Mouse (Mus musculus) forebrain, postnatal 0 days (tissue): Measurements from ENCODE around the gene Kcna5. TPM values are rescaled to one million over a fixed set of nuclear protein-coding genes. Genes with fewer than 3 reads are reported as not detected.
A peak's percentile ranks its signal among the peaks of the same experiment; 100 is the strongest.

Source experiments
- ATAC-seq: fragments of 200-750 bp; cut with Nextera tagmentation; 2 replicates; pipeline ENCODE4 v1.8.0; 2017; ENCODE audit warnings: mild to moderate bottlenecking, moderate library complexity
- DNase-seq: peaks from one replicate; pipeline ENCODE4 v3.0.0-alpha.2; 2015
- H3K27ac ChIP-seq: fragments of 300-500 bp; sonication (generic); 2 replicates; pipeline ENCODE4 v1.5.1; 2014; ENCODE audit warnings: low read depth, mild to moderate bottlenecking, antibody characterized with exemption, low read length, moderate library complexity, mixed read lengths
- H3K27me3 ChIP-seq: fragments of 300-500 bp; sonication (generic); 2 replicates; pipeline ENCODE4 v1.6.1; 2014; ENCODE audit warnings: mild to moderate bottlenecking, low read length, mixed read lengths; ENCODE audit not compliant: insufficient read depth
- H3K36me3 ChIP-seq: fragments of 300-500 bp; sonication (generic); 2 replicates; pipeline ENCODE4 v1.6.1; 2014; ENCODE audit warnings: mild to moderate bottlenecking, moderate library complexity; ENCODE audit not compliant: insufficient read depth
- H3K4me1 ChIP-seq: fragments of 300-500 bp; sonication (generic); 2 replicates; pipeline ENCODE4 v1.6.1; 2014; ENCODE audit warnings: antibody characterized with exemption; ENCODE audit not compliant: insufficient read depth
- H3K4me2 ChIP-seq: fragments of 300-500 bp; sonication (generic); 2 replicates; pipeline ENCODE4 v1.6.1; 2014; ENCODE audit warnings: low read depth, mild to moderate bottlenecking, moderate library complexity
- H3K4me3 ChIP-seq: fragments of 300-500 bp; sonication (generic); 2 replicates; pipeline ENCODE4 v1.5.1; 2014; ENCODE audit warnings: low read depth, low read length, mixed read lengths
- H3K9ac ChIP-seq: fragments of 300-500 bp; sonication (generic); 2 replicates; pipeline ENCODE4 v1.6.1; 2014; ENCODE audit warnings: mild to moderate bottlenecking
- H3K9me3 ChIP-seq: fragments of 300-500 bp; sonication (generic); 2 replicates; pipeline ENCODE4 v1.6.1; 2016; ENCODE audit warnings: low read length
- CTCF ChIP-seq: sonication (generic); IDR thresholded peaks from 2 replicates; pipeline ENCODE4 v1.5.1; 2016; ENCODE audit warnings: antibody characterized with exemption, control low read depth, low read depth
- WGBS: fragments of 180-500 bp; shearing (Covaris S2); extraction: QIAGEN DNeasy Blood & Tissue Kit; methylation state at CpG from one replicate; pipeline ENCODE4 v1.1.7; 2014; 5-methylcytosine and 5-hydroxymethylcytosine counted together
- polyA plus RNA-seq: library from polyadenylated mRNA; unstranded; fragments of >200 nt; fragmentation: Nextera tagmentation; extraction: Ambion mirVana; gene quantifications from 2 replicates; pipeline ENCODE4 v1.2.1, GENCODE M21; 2015
- total RNA-seq: library from RNA; depleted of rRNA; stranded (reverse); fragments of >200 nt; gene quantifications from 2 replicates; pipeline ENCODE4 v1.2.3, GENCODE M21; 2014

The Kcna5 gene
- total and polyA plus RNA-seq, 2 experiments from 2014 or later: 3.7 to 8.0 TPM

DNA sequence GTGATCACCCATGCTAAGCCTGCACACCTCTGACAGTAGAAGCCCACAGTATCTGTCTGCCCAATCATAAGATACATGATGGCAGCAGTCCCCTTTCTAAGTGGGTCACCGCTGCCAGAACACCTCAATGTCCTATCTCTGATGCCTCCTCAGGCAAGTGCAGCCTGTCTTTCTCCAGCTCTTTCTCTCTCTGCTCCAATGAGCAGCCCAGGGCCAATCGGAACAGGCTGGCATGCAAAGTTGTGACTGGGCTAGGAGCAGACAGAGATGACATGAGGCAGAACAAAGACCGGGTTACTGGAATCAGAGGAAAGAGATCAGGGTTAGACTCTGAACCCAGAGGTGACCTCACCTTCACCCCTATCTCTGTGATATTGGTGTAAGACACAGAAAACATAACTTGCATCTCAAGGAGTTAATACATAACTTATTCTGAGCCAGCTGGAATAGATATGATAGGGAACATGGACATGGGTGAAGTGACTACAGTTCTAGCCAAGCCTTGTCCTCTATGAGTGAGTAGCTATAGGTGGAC is 21.4 kb downstream of the Kcna5 start:
- Histone ChIP-seq H3K27me3 (no peaks in the 10 kb centered on the region), H3K27ac (no peak overlapping the region), H3K4me1 (no peaks in the 10 kb centered on the region; the same call in 1 of the 2 replicates), H3K4me2 (no peak overlapping the region), H3K9me3 (no peaks in the 10 kb centered on the region), H3K4me3 (no peak overlapping the region), H3K36me3 (no peaks in the 10 kb centered on the region), H3K9ac (no peak overlapping the region)
- ATAC-seq: no peak
- no peak for DNase-seq
- no peak for TF ChIP-seq CTCF
- WGBS: 88% methylated on average over 3 of the region's 3 CpGs

DNA sequence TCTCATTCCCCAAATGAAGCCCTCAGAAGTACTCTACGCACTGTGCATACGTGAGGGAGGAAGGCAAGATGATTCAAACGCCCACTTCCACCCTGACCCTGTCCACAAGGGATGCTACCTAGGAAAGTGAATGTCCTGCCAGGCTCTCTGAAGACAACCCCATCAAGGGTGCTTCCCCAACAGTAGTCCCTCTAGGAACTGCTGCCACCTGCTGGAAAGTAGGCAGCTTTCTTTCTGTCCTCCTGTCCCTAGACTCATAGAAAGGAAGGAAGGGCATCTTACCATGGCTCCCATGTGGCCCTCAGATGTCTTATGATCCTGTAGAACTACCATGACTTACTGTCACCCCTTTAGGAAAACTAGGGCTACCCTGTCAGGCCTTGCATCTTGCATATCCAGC is 22.1 kb downstream of the Kcna5 start:
- Histone ChIP-seq H3K9ac (no peak overlapping the region), H3K27ac (no peak overlapping the region), H3K4me2 (no peak overlapping the region), H3K36me3 (no peaks in the 10 kb centered on the region), H3K4me3 (no peak overlapping the region), H3K4me1 (no peaks in the 10 kb centered on the region; the same call in 1 of the 2 replicates), H3K9me3 (no peaks in the 10 kb centered on the region), H3K27me3 (no peaks in the 10 kb centered on the region)
- no peak for ATAC-seq
- WGBS: 93% methylated on average over 3 of the region's 3 CpGs
- DNase-seq: no peak
- peak; percentile 33 for TF ChIP-seq CTCF

DNA sequence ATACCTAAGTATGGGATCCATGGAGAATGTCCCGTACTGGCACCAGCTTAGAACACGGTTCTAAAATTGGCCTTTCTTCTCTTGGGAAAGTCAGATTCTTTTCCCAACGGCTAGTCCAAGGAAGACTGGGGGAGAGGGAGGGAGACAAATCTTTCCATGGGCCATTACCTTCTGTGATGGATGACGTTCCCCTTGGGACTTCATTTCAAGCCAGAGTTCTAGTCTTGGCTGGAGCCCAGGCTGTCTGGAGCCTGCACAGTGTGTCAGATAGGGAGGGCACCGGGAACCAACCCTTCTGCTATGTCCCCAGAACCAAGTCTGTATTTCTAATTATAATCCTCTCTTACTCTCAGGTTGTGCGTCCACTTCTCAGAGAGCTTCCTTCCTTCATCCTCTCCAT is 26.5 kb downstream of the Kcna5 start:
- no peaks in the 10 kb centered on the region for H3K4me1 ChIP-seq
- no peaks in the 10 kb centered on the region for H3K27me3 ChIP-seq
- H3K4me2 ChIP-seq: no peak overlapping the region
- H3K27ac ChIP-seq: no peak overlapping the region
- no peak overlapping the region for H3K9ac ChIP-seq
- ATAC-seq: no peak
- TF ChIP-seq CTCF: no peak
- no peak overlapping the region for H3K4me3 ChIP-seq
- no peak for DNase-seq
- H3K36me3 ChIP-seq: no peaks in the 10 kb centered on the region
- 87% methylated on average over 6 of the region's 6 CpGs for WGBS
- no peaks in the 10 kb centered on the region for H3K9me3 ChIP-seq

DNA sequence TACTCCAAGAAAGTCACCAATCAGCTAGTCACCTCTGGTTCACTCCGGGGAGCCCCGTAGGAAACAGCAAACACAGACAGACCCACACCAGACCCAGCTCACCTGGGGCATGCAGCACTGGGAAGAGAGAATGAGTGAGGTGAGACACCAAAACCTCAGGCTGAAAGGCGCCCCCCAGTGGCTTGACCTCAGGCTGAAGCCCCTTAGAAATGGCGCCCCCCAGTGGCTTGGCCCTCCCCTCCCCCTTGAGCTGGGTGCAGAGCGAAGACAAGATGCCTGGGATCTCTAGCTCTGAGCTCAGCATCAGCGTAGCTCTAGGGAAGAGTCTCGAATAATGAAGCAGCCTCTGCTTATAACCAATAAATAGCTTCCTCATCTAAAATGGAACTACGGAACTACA is 31.3 kb downstream of the Kcna5 start:
- H3K27ac ChIP-seq: no peak overlapping the region
- H3K4me3 ChIP-seq: no peak overlapping the region
- H3K36me3 ChIP-seq: no peaks in the 10 kb centered on the region
- WGBS: 78% methylated on average over 8 of the region's 8 CpGs
- no peak for DNase-seq
- H3K9me3 ChIP-seq: no peaks in the 10 kb centered on the region
- ATAC-seq: no peak
- no peaks in the 10 kb centered on the region for H3K4me1 ChIP-seq
- H3K27me3 ChIP-seq: no peaks in the 10 kb centered on the region
- H3K4me2 ChIP-seq: no peak overlapping the region
- no peak overlapping the region for H3K9ac ChIP-seq
- TF ChIP-seq CTCF: peak; percentile 35

DNA sequence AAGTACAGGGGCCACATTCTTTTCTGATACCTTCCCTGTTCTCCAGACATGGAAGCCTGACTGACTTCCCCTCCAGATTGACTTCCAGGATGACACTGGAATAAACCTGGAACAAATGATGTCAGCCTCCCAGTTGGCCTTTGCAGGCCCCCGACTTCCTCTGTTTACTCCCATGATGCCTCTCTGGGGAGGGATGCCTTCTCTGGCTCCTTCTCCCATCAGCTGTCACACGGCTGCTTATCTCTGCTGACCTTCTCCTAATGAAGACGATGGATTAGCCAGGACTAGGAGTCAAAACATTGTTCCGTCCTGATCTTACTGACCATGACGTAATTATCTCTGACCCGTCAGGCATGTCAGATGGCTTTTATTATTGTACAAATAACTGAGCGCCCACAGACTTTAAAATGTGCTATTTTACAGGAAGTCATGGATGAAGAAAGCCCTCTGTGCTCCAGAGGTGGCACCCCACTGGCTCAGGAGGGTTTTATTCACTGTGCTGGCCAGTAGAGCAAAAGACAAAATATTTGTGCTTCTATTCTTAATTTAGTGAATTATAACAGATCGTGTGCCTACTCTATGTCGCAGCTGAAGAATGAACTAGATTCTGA is 32.4 kb downstream of the Kcna5 start:
- Histone ChIP-seq H3K36me3 (no peaks in the 10 kb centered on the region), H3K4me3 (no peak overlapping the region), H3K27ac (no peak overlapping the region), H3K4me1 (no peaks in the 10 kb centered on the region), H3K9ac (no peak overlapping the region), H3K4me2 (no peak overlapping the region), H3K9me3 (no peaks in the 10 kb centered on the region), H3K27me3 (no peaks in the 10 kb centered on the region)
- WGBS: 33% methylated on average over 9 of the region's 9 CpGs
- TF ChIP-seq CTCF: no peak
- ATAC-seq (no peak), DNase-seq (no peak)

DNA sequence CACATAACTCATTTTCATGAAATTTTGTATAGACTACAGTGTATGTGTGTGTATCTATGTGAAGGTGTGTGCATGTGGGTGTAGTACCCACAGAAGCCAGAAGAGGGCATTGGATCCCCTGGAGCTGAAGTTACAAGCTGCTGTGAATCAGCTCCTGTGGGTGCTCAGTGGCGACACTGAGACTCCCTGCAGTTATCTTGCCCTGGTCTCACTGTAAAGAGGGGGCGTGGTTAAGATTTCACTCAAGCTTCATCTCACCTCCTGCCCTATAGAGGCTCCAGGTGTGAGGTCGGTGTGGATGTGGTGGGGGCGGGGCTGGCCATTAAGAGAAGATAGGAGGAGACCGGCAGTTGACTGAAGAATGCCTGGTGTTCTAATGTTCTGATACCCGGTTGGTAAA is 34.2 kb downstream of the Kcna5 start:
- H3K9me3 ChIP-seq: no peaks in the 10 kb centered on the region
- WGBS: 91% methylated on average over 6 of the region's 6 CpGs
- H3K36me3 ChIP-seq: no peaks in the 10 kb centered on the region
- no peak for DNase-seq
- no peaks in the 10 kb centered on the region for H3K27me3 ChIP-seq
- no peak overlapping the region for H3K4me2 ChIP-seq
- no peak for TF ChIP-seq CTCF
- H3K4me1 ChIP-seq: 0 out of 2 replicates have a peak, but pooled peaks cover 7% of the 10 kb centered on the region
- H3K27ac ChIP-seq: no peak overlapping the region
- H3K9ac ChIP-seq: no peak overlapping the region
- no peak overlapping the region for H3K4me3 ChIP-seq
- ATAC-seq: no peak

DNA sequence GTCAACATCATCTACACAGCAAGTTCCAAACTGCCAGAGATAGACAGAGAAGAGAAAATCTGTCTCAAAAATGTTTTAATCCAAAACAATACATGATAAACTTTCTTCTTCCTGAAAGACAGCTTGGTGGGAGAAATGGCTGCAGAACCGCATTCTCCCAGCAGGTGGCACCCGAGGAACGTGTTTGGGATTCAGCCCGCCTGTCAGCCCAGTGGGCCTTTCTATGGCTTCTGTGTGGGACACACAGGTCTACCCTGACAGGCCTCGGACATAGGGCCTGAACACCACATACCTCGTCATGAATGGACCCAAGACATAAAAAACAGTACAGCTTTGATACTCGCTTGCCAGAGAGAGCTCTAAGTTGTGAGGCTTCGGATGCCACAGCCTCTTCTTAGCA is 35.1 kb downstream of the Kcna5 start:
- DNase-seq: peak; percentile 88
- WGBS: 17% methylated on average over 8 of the region's 8 CpGs
- H3K4me2 ChIP-seq: no peak overlapping the region
- H3K36me3 ChIP-seq: no peaks in the 10 kb centered on the region
- no peaks in the 10 kb centered on the region for H3K9me3 ChIP-seq
- H3K27ac ChIP-seq: no peak overlapping the region
- peak; percentile 94 for TF ChIP-seq CTCF
- no peak overlapping the region for H3K9ac ChIP-seq
- 0 out of 2 replicates have a peak, but pooled peaks cover 7% of the 10 kb centered on the region for H3K4me1 ChIP-seq
- ATAC-seq: peak; percentile 44; the same call in 1 of the 2 replicates
- H3K27me3 ChIP-seq: no peaks in the 10 kb centered on the region
- no peak overlapping the region for H3K4me3 ChIP-seq
